Comparison of ENCODE assay signal across 23 mouse cellular contexts in genomic region chr3:130116886-130117285, GRCm38 (mm10). TPM values are rescaled to one million over a fixed set of nuclear protein-coding genes. Genes with fewer than 3 reads are reported as not detected.
"Had no signal": no experiment of that assay in that cellular context is flagged by ENCODE, and none has a peak within 500 bp of the region (broad histone marks: within the 10 kb centered on the region; RNA-seq: fewer than 3 reads in every experiment).

No protein-coding gene starts in this region.

- H3K27me3 ChIP-seq: kidney, embryonic 15.5 days; limb, embryonic 13.5 days; liver, embryonic 12.5 days; liver, embryonic 15.5 days; lung, embryonic 15.5 days; megakaryocyte, embryonic 14.5 days; midbrain, embryonic 13.5 days; stomach, embryonic 15.5 days had no signal

- H3K4me1 ChIP-seq: kidney, embryonic 15.5 days; limb, embryonic 13.5 days; liver, embryonic 12.5 days; liver, embryonic 15.5 days; lung, embryonic 15.5 days; megakaryocyte, embryonic 14.5 days; midbrain, embryonic 10.5 days; midbrain, embryonic 13.5 days; stomach, embryonic 15.5 days had no signal

- H3K4me2 ChIP-seq: kidney, embryonic 15.5 days; limb, embryonic 13.5 days; liver, embryonic 12.5 days; liver, embryonic 15.5 days; lung, embryonic 15.5 days; midbrain, embryonic 13.5 days; stomach, embryonic 15.5 days had no signal

- H3K9me3 ChIP-seq: kidney, embryonic 15.5 days; limb, embryonic 13.5 days; liver, embryonic 12.5 days; liver, embryonic 15.5 days; lung, embryonic 15.5 days; megakaryocyte, embryonic 14.5 days; midbrain, embryonic 10.5 days; midbrain, embryonic 13.5 days; stomach, embryonic 15.5 days had no signal

- H3K9ac ChIP-seq: kidney, embryonic 15.5 days; limb, embryonic 13.5 days; liver, embryonic 12.5 days; liver, embryonic 15.5 days; lung, embryonic 15.5 days; midbrain, embryonic 13.5 days; stomach, embryonic 15.5 days had no signal

- ATAC-seq: liver, embryonic 12.5 days; midbrain, embryonic 13.5 days; midbrain, embryonic 16.5 days had no signal

- DNase-seq: kidney, adult 8-10 months; kidney, postnatal 10 days; kidney, postnatal 36 days; left cerebral cortex, postnatal 4 days; liver; lung, adult 18-20 months; lung, postnatal 10 days; lung, postnatal 36 days; right cerebral cortex, postnatal 25 days; spleen, adult 18-20 months; thymus, postnatal 25 days had no signal

- H3K27ac ChIP-seq: kidney, embryonic 15.5 days; limb, embryonic 13.5 days; liver, embryonic 12.5 days; liver, embryonic 15.5 days; lung, embryonic 15.5 days; midbrain, embryonic 10.5 days; midbrain, embryonic 13.5 days; stomach, embryonic 15.5 days had no signal

- H3K4me3 ChIP-seq: kidney, embryonic 15.5 days; limb, embryonic 13.5 days; liver, embryonic 12.5 days; liver, embryonic 15.5 days; lung, embryonic 15.5 days; megakaryocyte, embryonic 14.5 days; midbrain, embryonic 10.5 days; midbrain, embryonic 13.5 days; myocyte; stomach, embryonic 15.5 days had no signal

- H3K36me3 ChIP-seq: kidney, embryonic 15.5 days; limb, embryonic 13.5 days; liver, embryonic 12.5 days; liver, embryonic 15.5 days; lung, embryonic 15.5 days; midbrain, embryonic 10.5 days; midbrain, embryonic 13.5 days; stomach, embryonic 15.5 days had no signal

RNA-seq across cellular contexts. Expression of gene Col25a1, which starts 14.4 kb away (rescaled TPM):
- total RNA-seq: monocyte, adult 5-6 weeks had no signal
